In genomic region chr16:36770830-36771229, GRCm38 (mm10) we compare ENCODE assay signal across 10 mouse cellular contexts. TPM values are rescaled to one million over a fixed set of nuclear protein-coding genes. Genes with fewer than 3 reads are reported as not detected.
DNase-seq lines count a peak whose midpoint lies in the region; ATAC-seq and TF ChIP-seq lines count a peak whose summit lies in the region.
"Had no signal": no experiment of that assay in that cellular context is flagged by ENCODE, and none has a peak within 500 bp of the region (broad histone marks: within the 10 kb centered on the region; RNA-seq: fewer than 3 reads in every experiment).

No protein-coding gene starts in this region.

- peak; percentile 75 for DNase-seq in forebrain, embryonic 14.5 days (ENCODE audit: low spot score)
- no peak for DNase-seq in liver, postnatal 0 days
- no peak for DNase-seq in liver, embryonic 11.5 days (ENCODE audit: low spot score)
- peak; percentile 11 to 20 for DNase-seq in layer of hippocampus, postnatal 36 days
- DNase-seq in retina, adult 2 months (ENCODE audit: low read depth, low spot score), result peak; percentile 8
- DNase-seq in urinary bladder, adult 2 months (ENCODE audit: low spot score), result no peak
- DNase-seq: gastrocnemius, postnatal 10 days had no signal

- no peak overlapping the region for H3K4me3 ChIP-seq in forebrain, embryonic 14.5 days (ENCODE audit: low read depth, low read length)
- H3K4me3 ChIP-seq in forebrain, embryonic 12.5 days (replicated peaks), result no peak overlapping the region
- no peak overlapping the region for H3K4me3 ChIP-seq in liver, postnatal 0 days (ENCODE audit: low read depth, low read length)
- no peak overlapping the region for H3K4me3 ChIP-seq in liver, embryonic 11.5 days (ENCODE audit: low read depth, low read length)
- no peak overlapping the region for H3K4me3 ChIP-seq in intestine, embryonic 15.5 days (replicated peaks)
- H3K4me3 ChIP-seq: hindbrain, embryonic 15.5 days had no signal

- no peak overlapping the region for H3K4me2 ChIP-seq in forebrain, embryonic 14.5 days (ENCODE audit: low read length)
- no peak overlapping the region for H3K4me2 ChIP-seq in forebrain, embryonic 12.5 days
- H3K4me2 ChIP-seq in liver, postnatal 0 days (ENCODE audit: low read depth, low read length), result no peak overlapping the region
- no peak overlapping the region for H3K4me2 ChIP-seq in liver, embryonic 11.5 days
- no peak overlapping the region for H3K4me2 ChIP-seq in intestine, embryonic 15.5 days (replicated peaks)
- H3K4me2 ChIP-seq: hindbrain, embryonic 15.5 days had no signal

- no peaks in the 10 kb centered on the region for H3K36me3 ChIP-seq in forebrain, embryonic 14.5 days (ENCODE audit: control insufficient read depth, insufficient read depth, low read length)
- no peaks in the 10 kb centered on the region for H3K36me3 ChIP-seq in forebrain, embryonic 12.5 days (replicated peaks)
- no peaks in the 10 kb centered on the region for H3K36me3 ChIP-seq in liver, postnatal 0 days (replicated peaks; ENCODE audit: insufficient read depth, low read length)
- H3K36me3 ChIP-seq in liver, embryonic 11.5 days (ENCODE audit: control insufficient read depth, insufficient read depth, low read length), result no peaks in the 10 kb centered on the region
- H3K36me3 ChIP-seq in intestine, embryonic 15.5 days, result no peaks in the 10 kb centered on the region
- H3K36me3 ChIP-seq: hindbrain, embryonic 15.5 days had no signal

- no peak overlapping the region for H3K9ac ChIP-seq in forebrain, embryonic 14.5 days (ENCODE audit: low read length)
- H3K9ac ChIP-seq in forebrain, embryonic 12.5 days, result no peak overlapping the region
- H3K9ac ChIP-seq in liver, postnatal 0 days (replicated peaks), result no peak overlapping the region
- no peak overlapping the region for H3K9ac ChIP-seq in liver, embryonic 11.5 days (ENCODE audit: low read depth, low read length)
- H3K9ac ChIP-seq in intestine, embryonic 15.5 days, result no peak overlapping the region
- H3K9ac ChIP-seq: hindbrain, embryonic 15.5 days had no signal

- peak overlapping the region; percentile 52; the same call in 1 of the 2 replicates for H3K27ac ChIP-seq in forebrain, embryonic 14.5 days (ENCODE audit: low read depth, low read length)
- H3K27ac ChIP-seq in forebrain, embryonic 12.5 days, result no peak overlapping the region
- H3K27ac ChIP-seq in liver, postnatal 0 days (ENCODE audit: low read depth), result no peak overlapping the region
- H3K27ac ChIP-seq in liver, embryonic 11.5 days (ENCODE audit: low read depth, low read length), result no peak overlapping the region
- H3K27ac ChIP-seq in intestine, embryonic 15.5 days, result no peak overlapping the region
- H3K27ac ChIP-seq: hindbrain, embryonic 15.5 days had no signal

- TF ChIP-seq EP300 in liver, postnatal 0 days (IDR thresholded peaks at IDR 0.05; ENCODE audit: low read depth), result no peak

- WGBS in forebrain, embryonic 14.5 days, result 10% methylated on average over 4 of the region's 4 CpGs
- WGBS in forebrain, embryonic 12.5 days, result 18% methylated on average over 4 of the region's 4 CpGs
- WGBS in liver, postnatal 0 days (ENCODE audit: insufficient replicate concordance), result 74% methylated on average over 4 of the region's 4 CpGs
- WGBS in liver, embryonic 11.5 days, result 82% methylated on average over 4 of the region's 4 CpGs
- 79% methylated on average over 4 of the region's 4 CpGs for whole genome bisulfite sequencing in intestine, embryonic 15.5 days

- H3K4me1 ChIP-seq in forebrain, embryonic 14.5 days (ENCODE audit: control insufficient read depth, insufficient read depth, low read length), result no peaks in the 10 kb centered on the region
- H3K4me1 ChIP-seq in forebrain, embryonic 12.5 days, result no peaks in the 10 kb centered on the region
- H3K4me1 ChIP-seq in liver, postnatal 0 days (ENCODE audit: insufficient read depth), result no peaks in the 10 kb centered on the region
- H3K4me1 ChIP-seq in liver, embryonic 11.5 days (replicated peaks; ENCODE audit: control insufficient read depth, insufficient read depth, low read length), result no peaks in the 10 kb centered on the region
- H3K4me1 ChIP-seq in intestine, embryonic 15.5 days (replicated peaks), result no peaks in the 10 kb centered on the region
- H3K4me1 ChIP-seq: hindbrain, embryonic 15.5 days had no signal

- no peak for TF ChIP-seq CTCF in liver, postnatal 0 days (IDR thresholded peaks at IDR 0.05; ENCODE audit: low read depth)

- no peaks in the 10 kb centered on the region for H3K9me3 ChIP-seq in forebrain, embryonic 14.5 days (replicated peaks; ENCODE audit: control insufficient read depth, low read length)
- H3K9me3 ChIP-seq in forebrain, embryonic 12.5 days, result no peaks in the 10 kb centered on the region
- H3K9me3 ChIP-seq in liver, postnatal 0 days (ENCODE audit: low read length), result no peaks in the 10 kb centered on the region
- no peaks in the 10 kb centered on the region for H3K9me3 ChIP-seq in liver, embryonic 11.5 days (ENCODE audit: control insufficient read depth, low read length)
- H3K9me3 ChIP-seq in intestine, embryonic 15.5 days, result no peaks in the 10 kb centered on the region
- H3K9me3 ChIP-seq: hindbrain, embryonic 15.5 days had no signal

- H3K27me3 ChIP-seq in forebrain, embryonic 14.5 days (replicated peaks; ENCODE audit: control insufficient read depth, insufficient read depth, low read length), result no peaks in the 10 kb centered on the region
- H3K27me3 ChIP-seq in forebrain, embryonic 12.5 days, result no peaks in the 10 kb centered on the region
- no peaks in the 10 kb centered on the region for H3K27me3 ChIP-seq in liver, postnatal 0 days (ENCODE audit: insufficient read depth, low read length)
- H3K27me3 ChIP-seq in liver, embryonic 11.5 days (replicated peaks; ENCODE audit: control insufficient read depth, insufficient read depth, low read length), result no peaks in the 10 kb centered on the region
- H3K27me3 ChIP-seq in intestine, embryonic 15.5 days (replicated peaks), result no peaks in the 10 kb centered on the region
- H3K27me3 ChIP-seq: hindbrain, embryonic 15.5 days had no signal

- peak; percentile 90 for ATAC-seq in forebrain, embryonic 14.5 days
- ATAC-seq in forebrain, embryonic 12.5 days (ENCODE audit: low FRiP score), result no peak
- peak; percentile 58 for ATAC-seq in liver, postnatal 0 days
- no peak for ATAC-seq in liver, embryonic 11.5 days (replicated peaks; ENCODE audit: low FRiP score)
- ATAC-seq in intestine, embryonic 15.5 days, result no peak

RNA-seq across cellular contexts. Expression of gene Slc15a2, which starts 13.9 kb away (rescaled TPM):
- polyA plus RNA-seq in forebrain, embryonic 14.5 days (2014; fragmentation: Nextera tagmentation; extraction: Ambion mirVana), result 11.4 and 12.1 TPM in 2 replicates
- 4.1 and 4.9 TPM in 2 replicates for polyA plus RNA-seq in forebrain, embryonic 12.5 days (2016; fragmentation: Nextera tagmentation; extraction: Ambion mirVana)
- polyA plus RNA-seq in liver, postnatal 0 days (2015; fragmentation: Nextera tagmentation; extraction: Ambion mirVana), result 0.20 and 1.8 TPM in 2 replicates
- 1.2 and 2.9 TPM in 2 replicates for polyA plus RNA-seq in liver, embryonic 11.5 days (2014; fragmentation: Nextera tagmentation; extraction: Ambion mirVana)
- 10 to 100 TPM; 39.7 to 44.0 TPM for total RNA-seq in layer of hippocampus, postnatal 36 days (2021)
- polyA plus RNA-seq in intestine, embryonic 15.5 days (2015; fragmentation: Nextera tagmentation; extraction: Ambion mirVana), result 4.9 and 6.6 TPM in 2 replicates
- polyA plus RNA-seq in urinary bladder, adult 2 months (2012; rRNA removed), result 1.6 and 6.5 TPM in 2 replicates

RNA-seq across cellular contexts. Expression of gene Iqcb1, which starts 57.4 kb away (rescaled TPM):
- 53.4 and 54.7 TPM in 2 replicates for polyA plus RNA-seq in forebrain, embryonic 14.5 days (2014; fragmentation: Nextera tagmentation; extraction: Ambion mirVana)
- 66.3 TPM in 2 replicates for polyA plus RNA-seq in forebrain, embryonic 12.5 days (2016; fragmentation: Nextera tagmentation; extraction: Ambion mirVana)
- 6.8 and 7.8 TPM in 2 replicates for polyA plus RNA-seq in liver, postnatal 0 days (2015; fragmentation: Nextera tagmentation; extraction: Ambion mirVana)
- polyA plus RNA-seq in liver, embryonic 11.5 days (2014; fragmentation: Nextera tagmentation; extraction: Ambion mirVana), result 30.3 and 32.1 TPM in 2 replicates
- total RNA-seq in layer of hippocampus, postnatal 36 days (2021), result 10 to 100 TPM; 38.9 to 39.1 TPM
- polyA plus RNA-seq in intestine, embryonic 15.5 days (2015; fragmentation: Nextera tagmentation; extraction: Ambion mirVana), result 25.1 and 27.2 TPM in 2 replicates
- 17.0 and 17.2 TPM in 2 replicates for polyA plus RNA-seq in urinary bladder, adult 2 months (2012; rRNA removed)

Comparison
In these comparisons a context has a peak if more than half of its experiments do, and no peak if none do; other contexts are left out.
1. ATAC-seq: peak in forebrain, embryonic 14.5 days (single experiment) and liver, postnatal 0 days (single experiment); none in forebrain, embryonic 12.5 days (single experiment), liver, embryonic 11.5 days (single experiment) and intestine, embryonic 15.5 days (single experiment).
2. DNase-seq: peak in forebrain, embryonic 14.5 days (single experiment), layer of hippocampus, postnatal 36 days (2 of 2) and retina, adult 2 months (single experiment); none in liver, postnatal 0 days (single experiment), liver, embryonic 11.5 days (single experiment) and urinary bladder, adult 2 months (single experiment).